Mouse (Mus musculus): ENCODE data around the gene Marc1.

Marc1 gene

DNA sequence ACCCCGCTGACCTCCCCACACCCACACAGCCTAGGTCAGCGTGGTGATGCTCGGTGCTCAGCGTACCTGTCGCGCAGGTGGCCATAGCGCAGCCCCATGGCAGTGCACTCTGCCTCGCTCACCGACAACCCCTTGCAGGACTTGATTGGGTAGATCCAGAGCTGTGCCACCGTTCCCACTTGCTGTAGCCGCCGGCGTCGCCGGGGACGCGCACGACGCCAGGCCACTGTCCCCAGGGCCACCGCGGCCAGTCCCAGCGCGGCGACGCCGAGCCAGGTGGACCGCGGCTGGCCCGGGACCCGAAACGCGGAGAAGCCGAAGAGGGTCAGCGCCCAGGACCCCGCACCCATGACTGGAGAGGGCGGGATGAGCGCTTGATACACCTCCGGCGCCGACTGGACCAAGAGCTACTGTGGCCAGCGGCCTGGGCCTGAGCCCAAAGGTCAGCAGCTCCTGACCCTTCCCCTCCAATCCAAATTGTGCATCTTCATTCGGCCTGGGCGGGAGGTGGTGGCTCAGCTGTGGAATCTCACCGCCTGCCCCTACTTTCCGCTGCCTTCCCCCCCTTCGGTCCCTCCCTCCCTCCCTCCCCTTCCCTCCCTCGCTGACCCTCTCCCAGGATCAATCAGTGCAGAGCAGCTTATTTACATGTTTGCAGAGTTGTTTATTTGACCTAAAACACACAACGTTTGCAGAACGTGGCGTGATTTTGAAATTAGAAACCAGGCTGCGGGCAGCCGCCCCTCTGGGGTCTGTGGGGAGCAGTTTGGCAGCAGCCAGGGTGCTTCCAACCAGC, at the start of gene Marc1:
Gene Marc1, minus strand, starts transcription at position 534 of the 796 bp plus-strand sequence.
- DNase-seq (ENCODE audit: low spot score), result no peak

DNA sequence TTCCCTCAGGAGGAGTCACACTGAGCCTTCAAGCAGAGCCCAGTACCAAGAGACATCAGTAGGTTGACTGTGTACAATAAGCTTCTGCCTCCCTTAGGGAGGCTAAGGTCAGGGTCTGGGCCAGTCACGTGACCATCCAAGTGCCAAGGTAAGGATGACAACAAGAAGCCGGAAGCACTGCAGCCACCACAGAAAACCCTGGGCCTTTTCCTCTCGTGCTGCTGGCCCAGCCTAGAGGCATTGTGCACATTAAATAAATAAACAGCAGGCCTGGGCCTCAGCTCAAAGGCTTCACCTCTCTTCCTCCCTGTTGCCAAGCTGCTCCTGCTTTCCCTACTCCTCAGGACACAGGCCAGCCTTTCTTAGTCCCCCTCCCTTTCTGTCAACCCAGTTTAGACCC, 49.2 kb upstream of the Marc1 start:
- no peak for DNase-seq (ENCODE audit: low spot score)

DNA sequence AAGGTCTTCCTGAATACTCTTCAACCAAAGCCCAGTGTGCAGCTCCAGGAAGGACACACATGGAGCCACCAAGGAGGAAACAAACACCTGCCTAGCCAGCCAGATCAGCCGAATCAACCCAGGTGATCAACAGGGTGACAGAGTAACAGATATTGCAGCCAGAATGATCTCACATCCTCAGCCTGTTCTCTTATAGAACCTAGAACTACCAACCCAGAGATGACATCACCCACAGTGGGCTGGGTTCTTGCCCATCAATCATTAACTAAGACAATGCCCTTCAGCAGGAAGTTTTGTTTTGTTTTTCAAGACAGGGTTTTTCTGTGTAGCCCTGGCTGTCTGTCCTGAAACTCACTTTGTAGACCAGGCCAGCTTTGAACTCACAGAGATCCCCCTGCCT, 47.1 kb upstream of the Marc1 start:
- no peak for DNase-seq (ENCODE audit: low spot score)

DNA sequence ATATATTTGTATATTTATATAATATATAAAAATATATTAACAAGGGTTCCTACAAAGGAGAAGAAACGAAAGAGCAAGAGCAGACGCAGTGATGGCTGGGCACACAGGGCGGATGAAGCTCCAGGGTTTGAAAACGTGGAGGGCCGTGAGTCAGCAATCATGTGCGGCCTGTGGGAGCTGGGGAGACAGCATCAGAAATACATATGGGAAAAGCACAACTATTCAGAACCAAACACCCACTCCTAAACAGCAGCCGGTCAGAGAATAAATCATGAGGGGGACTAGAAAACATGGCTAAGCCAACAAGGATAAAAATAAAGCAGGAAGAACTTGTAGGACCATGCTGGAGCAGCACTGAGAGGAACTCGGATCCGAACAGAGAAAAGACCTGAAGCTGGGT, 46.1 kb upstream of the Marc1 start:
- no peak for DNase-seq (ENCODE audit: low spot score)

DNA sequence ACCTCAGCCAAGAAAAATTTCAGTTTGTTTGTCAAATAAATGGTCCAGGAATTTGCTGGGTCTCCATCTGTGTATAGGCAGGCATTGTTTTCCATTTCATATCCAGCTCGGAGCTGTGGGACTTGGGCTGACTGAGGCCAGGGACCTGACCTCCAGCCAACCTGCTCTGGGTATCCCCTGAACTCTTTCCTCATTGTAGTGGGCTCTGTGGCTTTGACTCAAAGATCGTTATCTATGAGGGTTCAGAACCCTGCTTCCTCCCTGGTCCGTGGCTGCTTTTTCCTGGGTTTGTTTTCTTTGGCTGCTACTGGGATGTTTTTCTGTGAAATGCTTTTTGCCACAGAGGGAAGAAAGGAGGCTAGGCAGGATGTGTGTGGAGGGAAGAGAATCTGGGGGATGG, 42.8 kb upstream of the Marc1 start:
- no peak for DNase-seq (ENCODE audit: low spot score)

DNA sequence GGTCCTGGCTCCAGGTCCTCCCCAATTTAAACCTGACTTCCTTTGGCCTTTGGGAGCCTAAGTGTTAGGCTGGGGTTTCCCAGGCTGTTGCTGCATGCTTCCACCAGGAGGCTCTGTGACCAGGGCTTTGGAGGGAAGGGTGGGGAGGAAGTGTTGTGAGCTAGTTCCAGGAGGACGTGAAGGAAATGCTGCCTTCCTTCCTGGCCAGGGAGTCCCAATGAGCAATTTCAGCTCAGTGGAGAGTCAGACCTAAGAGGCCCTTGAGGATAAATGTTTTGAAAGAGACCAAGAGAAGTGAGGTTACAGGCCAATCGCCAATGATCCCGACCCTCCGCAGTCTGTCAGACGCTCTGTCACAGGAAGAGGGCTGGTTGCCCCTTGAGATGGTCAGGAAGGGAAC, 42.2 kb upstream of the Marc1 start:
- peak; percentile 77 for DNase-seq (ENCODE audit: low spot score)

DNA sequence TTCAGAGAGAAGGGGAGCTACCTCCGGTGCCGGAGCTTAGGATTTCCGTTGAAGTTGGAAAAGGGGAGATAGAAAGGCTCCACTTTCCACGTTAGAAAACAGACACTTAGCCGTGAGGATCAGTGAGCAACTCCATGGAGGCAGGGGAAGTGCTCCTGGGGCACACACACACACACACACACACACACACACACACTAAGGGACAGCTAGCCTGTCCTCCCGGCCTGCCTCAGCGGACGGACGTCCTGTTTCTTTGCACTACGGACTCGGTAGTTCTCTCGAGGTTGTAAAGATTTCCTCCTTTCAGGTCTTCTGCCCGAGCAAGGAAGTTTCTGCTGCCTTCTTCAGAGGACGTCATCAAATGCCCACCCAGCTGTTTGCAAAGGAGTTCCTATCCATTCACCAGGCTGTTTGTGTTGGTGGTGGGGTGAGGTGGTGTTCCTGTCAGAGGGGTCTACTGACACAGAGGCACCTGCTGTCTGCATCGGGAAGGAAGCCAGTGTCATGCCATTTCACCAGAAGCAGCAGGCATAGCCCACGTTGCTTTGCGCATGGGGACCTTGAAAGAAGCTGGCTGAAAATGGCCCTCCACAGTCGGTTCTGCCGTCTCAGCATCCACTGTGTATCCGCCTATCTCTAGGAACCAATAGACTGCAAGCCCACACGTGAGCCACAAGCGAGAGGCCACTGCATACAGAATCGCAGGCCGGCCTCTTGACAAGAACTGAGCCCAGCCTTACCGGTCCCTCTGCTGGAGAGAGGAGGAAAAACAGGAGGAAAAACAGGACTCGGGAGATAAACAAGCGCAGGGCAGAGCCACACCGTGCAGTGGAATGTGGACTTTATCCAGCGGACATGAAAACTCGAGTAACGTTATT, 40.9 kb upstream of the Marc1 start:
- DNase-seq (ENCODE audit: low spot score), result peak; percentile 81

DNA sequence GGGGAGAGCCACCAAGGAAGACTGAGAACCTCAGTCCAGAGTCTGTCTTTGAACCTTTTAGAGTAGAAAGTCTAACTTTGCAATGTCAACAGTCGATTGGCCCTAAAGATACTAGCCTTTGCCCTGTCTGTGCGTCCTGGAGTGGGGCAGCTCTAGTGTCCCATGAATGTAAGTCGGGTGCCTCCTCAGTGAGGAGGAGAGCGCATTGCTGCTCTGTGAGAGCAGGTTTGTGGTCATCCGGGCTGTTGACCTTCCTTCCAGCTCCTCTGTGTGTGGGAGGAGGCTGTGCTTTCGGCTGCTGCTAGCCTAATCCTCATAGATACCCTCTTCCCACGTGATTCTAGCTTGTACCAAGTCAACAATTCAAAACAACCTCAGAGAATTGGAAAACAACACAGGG, 40.1 kb upstream of the Marc1 start:
- no peak for DNase-seq (ENCODE audit: low spot score)

DNA sequence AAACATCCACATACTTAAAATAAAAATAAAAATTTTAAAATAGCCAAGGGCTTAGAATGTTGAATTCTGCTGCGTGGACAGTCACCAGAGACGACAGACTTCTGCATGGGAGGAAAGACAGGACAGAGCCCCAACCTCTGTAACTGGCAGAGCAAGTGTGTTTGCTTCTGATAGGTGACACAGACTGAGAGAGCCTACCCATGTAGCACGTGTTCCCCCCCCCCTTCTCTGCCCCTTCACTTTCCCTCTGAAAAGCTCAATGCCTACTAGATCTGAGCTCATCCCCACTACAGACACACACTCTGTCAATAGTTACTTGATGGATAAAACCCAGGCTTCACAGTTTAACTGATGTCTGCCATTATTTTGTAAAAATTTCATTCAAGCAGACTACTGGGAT, 35.9 kb upstream of the Marc1 start:
- no peak for DNase-seq (ENCODE audit: low spot score)

DNA sequence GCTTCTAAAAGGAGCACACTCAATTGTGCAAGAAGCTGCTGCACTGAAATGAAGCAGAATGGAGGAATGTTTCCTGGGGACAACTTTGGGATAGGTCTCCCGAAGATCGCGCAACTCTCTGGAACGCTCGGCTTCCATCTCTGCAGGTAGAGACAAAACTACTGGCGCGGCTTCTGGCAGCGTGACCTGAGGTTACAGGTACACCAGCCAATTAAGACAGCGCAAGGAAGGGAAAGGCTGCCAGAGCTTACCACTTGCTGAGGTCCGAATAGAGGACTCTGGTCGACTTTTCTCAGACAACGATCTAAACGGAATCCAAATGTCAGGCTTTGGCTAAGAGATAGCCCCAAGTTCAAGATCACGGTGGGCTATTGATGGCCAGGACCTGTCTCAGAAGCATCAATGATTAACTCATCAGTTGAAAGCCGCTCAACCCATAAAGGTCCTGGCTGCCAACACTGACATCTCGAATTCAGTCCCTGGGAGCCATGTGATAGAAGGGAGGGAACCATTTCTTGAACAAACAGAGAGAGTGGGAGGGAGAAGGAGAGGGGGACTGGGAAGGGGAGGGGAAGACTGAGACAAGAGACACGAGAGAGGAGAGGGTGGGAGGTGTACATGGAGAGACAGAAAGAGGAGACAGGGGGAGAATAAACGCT, 35.1 kb upstream of the Marc1 start, which contains the start of gene Marc2:
Gene Marc2, minus strand, starts transcription at position 360 of the 659 bp plus-strand sequence.
- DNase-seq (ENCODE audit: low spot score), result peak; percentile 42

DNA sequence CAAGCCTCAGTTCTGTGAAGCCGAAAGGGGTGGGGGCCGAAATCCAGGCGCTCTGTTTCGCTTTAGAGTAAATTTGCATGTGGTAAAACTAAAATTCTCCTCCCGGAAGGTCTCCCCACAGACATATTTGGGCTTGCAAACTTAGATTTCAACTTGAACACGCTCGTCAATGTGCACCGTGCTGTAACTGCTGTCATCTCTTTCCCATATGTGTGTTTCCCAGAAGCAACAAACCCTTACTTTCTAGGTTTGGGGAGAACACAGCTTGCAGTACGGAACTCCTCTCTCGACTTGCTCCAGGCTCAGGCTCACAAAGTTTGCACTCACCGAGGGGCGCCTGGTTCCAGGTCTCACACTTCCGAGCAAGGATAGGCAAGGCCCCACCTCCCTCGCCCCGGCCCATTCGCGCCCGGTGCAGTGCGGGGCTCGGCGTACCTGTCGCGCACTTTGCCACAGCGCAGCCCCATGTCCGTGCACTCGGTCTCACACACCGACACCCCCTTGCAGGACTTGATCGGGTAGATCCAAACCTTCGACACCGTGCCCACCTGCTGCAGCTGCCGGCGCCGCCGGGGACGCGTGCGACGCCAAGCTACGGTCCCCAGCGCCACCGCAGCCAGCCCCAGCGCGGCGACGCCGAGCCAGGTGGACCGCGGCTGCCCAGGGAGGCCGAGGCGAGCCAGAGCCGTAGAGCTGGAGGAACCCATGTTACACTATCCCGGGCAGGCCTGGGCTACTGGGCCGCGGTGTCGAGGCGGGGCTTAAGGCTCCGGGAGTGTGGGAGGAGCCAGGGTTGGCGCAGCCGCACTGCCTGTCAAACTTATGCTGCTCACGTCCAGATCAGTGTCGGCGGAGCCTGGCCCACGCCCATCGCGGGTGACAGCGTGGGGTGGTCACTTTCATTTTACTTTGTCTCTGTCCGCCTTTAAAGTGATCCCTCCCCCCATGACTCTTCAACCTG, 34.3 kb upstream of the Marc1 start:
- DNase-seq (ENCODE audit: low spot score), result peak; percentile 92

DNA sequence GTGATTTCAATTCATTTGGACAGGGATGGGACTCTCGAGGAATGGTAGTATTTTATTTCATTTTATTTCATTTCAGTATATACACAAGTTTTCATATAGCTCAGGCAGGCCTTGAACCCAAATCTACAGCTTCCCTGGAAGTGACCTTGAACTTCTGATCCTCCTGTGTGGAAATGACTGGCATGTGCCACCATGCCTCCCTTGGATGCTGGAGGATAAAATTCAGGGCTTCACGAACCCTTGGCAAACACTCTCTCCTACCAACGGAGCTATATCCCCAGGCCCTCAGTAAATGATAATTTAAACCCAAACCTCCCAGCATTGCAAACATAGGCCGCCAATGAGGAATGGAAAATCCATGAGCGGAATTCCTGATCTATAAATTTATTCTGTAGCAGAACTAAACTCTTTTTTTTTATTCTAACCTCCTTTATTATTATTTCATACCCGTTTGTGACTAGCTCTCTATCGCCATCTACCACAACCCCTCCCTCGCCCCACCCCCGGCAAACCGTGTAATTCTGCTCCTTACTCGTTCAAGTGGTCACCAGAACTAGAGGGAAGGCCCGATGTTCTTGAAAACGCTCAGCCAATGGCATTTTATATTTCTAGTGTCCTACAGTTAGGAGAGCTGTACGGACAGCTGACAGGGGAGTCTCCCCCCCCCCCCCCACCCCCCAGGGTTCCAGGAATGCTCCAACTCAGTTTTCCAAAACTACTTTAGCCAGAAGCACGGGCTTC, 33.4 kb upstream of the Marc1 start:
- peak; percentile 75 for DNase-seq (ENCODE audit: low spot score)

DNA sequence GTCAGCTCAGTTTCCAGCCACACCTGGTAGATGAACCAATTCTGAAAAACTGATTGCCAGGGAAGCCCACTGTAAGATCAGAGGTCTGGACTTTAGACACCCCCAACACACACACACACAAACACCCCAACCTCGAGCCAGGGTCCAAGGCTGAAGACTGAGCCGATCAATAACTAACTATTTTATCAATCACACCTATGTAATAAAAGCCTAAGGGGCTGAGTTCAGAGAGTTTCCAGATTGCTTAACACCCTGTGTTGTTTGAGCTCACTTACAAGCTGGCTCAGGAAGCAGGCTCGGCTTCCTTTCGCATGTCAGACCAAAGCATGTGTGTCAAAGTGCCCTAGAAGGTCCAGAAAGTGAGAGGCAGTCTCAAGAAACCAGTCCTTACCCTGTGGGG, 26.5 kb upstream of the Marc1 start:
- no peak for DNase-seq (ENCODE audit: low spot score)

DNA sequence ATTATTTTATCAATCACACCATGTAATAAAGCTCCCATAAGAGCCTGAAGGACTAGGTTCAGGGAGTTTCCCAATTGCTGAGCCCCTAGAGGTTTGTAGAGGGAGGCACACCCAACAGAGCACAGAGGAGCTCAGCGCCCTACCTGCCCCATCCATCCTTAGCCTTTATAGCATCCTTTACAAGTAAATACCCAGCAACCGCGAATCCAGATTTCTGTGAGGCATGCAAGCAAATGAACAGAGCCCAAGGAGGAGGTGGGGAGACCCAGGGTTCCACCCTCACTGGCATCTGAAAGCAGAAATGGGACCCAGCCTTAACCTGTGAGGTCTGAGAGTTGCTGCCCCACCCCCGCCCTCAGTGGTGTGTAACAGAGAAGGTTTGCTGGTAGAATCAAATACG, 25.2 kb upstream of the Marc1 start:
- no peak for DNase-seq (ENCODE audit: low spot score)

DNA sequence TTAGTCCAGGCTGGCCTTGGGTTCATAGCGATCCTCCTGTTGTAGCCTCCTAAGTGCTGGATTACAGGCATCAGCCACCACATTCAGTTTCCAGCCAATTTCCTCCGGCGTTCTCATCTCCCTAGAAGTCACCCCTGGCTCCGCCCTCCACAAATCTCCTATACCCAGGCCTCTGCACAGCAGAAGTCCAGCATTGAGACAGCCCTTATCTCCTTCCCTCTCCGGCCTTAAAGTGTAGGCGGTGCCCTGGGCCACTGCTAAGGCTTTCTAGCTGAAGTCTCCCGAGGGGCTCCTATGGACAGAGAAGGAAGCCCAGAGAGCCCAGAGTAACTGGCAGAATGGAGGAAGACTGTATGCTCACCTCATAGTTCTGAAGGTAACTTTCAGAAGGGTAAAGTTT, 22.4 kb upstream of the Marc1 start:
- DNase-seq (ENCODE audit: low spot score), result no peak

DNA sequence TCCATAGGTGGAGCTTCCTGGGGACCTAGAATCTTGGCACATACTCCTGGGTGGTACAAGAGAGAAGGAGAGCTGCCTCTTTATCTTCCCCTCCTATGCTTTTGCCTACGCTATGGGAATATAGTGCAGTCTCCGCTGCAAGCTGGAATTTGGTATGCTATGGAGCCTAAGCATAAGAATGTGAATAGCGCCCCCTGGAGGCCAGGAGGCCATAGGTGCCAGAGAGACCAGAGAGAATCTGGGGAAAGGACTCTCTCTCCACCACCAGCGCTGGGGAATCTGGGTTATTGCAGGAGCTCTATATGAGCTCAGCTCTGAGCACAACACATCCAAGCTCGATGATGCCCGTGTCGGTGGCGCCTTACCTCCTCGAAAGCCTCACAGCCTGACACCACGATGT, 21.1 kb upstream of the Marc1 start:
- peak; percentile 37 for DNase-seq (ENCODE audit: low spot score)

DNA sequence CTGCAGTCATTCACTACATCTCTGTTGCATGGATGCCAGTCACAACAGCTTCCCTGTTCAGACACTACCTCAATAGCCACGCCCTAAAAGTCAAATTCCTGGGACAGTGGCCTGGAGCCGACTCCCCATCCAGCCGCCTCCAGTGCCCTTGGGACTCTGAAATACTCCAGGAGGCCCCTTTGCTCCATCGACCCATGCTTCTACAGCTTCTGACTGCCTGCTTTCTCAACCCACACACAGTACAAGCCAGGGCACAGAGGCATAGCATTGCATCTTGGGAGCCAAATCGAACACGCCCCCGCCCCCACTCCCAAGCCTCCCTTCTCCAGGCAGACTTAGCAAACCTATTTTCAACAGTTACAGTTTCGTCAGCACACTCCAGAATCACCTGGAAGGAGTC, 18.8 kb upstream of the Marc1 start:
- peak; percentile 82 for DNase-seq (ENCODE audit: low spot score)

DNA sequence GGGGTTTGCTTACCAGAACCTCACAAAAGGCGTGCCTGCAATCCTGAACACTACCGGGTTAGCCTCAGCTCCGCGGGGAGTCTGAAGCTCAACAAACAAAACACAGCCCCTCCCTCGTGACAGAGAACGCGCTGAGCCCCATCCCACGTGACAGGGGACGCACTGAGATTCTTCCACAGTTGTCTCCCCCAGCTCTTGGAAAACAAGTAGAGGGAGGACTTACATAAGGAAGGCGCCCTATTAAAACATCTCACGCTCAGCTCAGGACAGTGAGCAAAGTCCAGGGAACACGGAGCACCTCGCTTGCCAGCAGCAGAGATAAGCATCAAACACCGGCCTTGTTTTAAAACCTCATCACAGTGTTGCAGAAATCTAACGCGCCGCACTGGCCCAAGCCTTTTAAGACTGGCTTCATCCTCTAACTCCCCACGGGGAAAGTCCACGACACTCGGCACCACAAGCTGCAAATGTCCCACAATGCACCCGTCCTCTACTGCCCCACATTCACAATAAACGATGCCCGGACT, 16.1 kb upstream of the Marc1 start:
- DNase-seq (ENCODE audit: low spot score), result no peak

DNA sequence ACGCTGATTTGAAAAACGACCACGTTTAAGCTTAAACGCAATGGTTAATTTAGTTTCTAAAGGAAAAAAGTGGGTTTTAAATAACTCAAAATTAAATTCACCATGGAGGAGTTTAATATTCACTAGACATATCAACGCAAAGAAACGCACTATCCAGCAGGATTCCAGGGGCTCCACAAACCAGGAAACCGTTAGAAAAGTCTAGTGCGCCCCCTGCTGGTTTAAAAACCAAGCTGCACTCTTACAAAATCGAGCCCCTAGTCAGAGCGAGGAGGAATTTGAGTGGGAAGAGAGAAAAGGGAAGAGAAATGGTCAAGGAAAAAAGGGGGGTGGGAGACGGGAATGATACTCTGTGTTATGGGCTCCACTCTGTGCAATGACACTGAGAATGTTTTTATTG, 14.0 kb upstream of the Marc1 start:
- DNase-seq (ENCODE audit: low spot score), result peak; percentile 56

DNA sequence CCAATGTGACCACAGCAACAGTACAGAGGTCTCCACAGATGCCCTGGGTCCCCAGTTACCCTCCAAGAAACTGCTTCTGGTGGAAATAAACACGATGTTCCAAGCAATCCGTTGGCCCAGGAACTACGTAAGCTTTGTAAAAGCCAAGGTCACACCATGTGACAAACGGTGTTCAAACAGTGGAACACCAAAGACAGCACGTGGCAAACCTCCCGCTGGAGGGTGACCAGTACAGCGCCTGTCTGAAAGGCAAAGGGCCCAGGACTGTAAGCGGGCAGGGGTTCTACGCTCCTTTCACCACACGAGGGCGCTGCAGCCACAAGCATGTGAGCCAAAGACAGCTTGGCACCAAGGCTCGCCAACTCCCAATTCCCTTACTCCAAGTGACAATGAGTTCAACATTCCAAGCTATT, 13.3 kb upstream of the Marc1 start:
- DNase-seq (ENCODE audit: low spot score), result peak; percentile 96

DNA sequence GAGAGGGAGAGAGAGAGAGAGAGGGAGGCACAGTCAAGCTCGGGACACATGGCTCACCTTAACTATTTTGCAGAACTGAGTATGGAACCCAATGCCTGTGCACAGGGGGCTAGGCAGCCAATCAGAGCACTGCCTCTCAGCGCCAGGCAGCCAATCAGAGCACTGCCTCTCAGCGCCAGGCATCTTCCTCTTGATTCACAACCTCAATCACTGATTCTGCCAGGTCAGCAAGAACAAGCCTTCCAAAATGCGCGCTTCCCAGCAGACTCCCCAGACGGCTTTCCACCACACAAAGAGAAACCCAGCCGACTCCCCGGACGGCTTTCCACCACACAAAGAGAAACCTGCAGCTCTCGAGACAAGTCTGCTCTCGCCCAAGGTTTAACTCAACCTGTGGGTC, 11.6 kb upstream of the Marc1 start:
- no peak for DNase-seq (ENCODE audit: low spot score)

All from adipocyte (in vitro differentiated cells).